Mouse (Mus musculus): Measurements from ENCODE around the gene Gpr35. TPM values are rescaled to one million over a fixed set of nuclear protein-coding genes. Genes with fewer than 3 reads are reported as not detected.

Gpr35 gene
- polyA plus RNA-seq, 1 experiment: 0.88 TPM

DNA sequence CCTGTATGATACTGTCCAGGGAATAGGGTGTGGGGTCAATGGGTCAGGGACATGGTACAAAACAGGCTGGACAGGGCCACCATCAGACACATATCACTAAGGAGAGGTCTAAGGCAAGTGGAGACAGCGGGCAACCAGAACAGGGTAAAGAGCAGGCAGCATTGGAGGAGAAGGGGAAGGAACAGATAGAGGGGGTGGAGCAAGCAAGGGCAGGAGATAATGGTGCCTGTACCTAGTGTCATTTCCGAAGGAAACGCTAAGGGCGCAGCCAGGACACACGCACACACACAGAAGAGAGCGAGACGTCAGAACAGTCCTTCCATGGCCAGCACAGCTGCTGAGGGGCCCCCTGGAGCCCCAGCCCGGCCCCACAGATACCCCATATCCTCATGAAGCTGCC, 75.9 kb downstream of the Gpr35 start:
- H3K36me3 ChIP-seq (ENCODE audit: control insufficient read depth, insufficient read depth, low read length): no peaks in the 10 kb centered on the region
- TF ChIP-seq CTCF (IDR thresholded peaks at IDR 0.05; ENCODE audit: control insufficient read depth, insufficient read depth, insufficient replicate concordance, low read depth, low read length): no peak
- no peak for TF ChIP-seq POLR2A (IDR thresholded peaks at IDR 0.05; ENCODE audit: control insufficient read depth, low read depth, low read length)
- H3K4me3 ChIP-seq (ENCODE audit: control insufficient read depth, low read depth, low read length): no peak overlapping the region
- H3K27ac ChIP-seq (ENCODE audit: control insufficient read depth, insufficient read depth, low read depth, low read length): no peak overlapping the region
- H3K4me1 ChIP-seq (ENCODE audit: control insufficient read depth, insufficient read depth, low read length): no peaks in the 10 kb centered on the region
- no peaks in the 10 kb centered on the region for H3K27me3 ChIP-seq (ENCODE audit: control insufficient read depth, insufficient read depth, low read length)

DNA sequence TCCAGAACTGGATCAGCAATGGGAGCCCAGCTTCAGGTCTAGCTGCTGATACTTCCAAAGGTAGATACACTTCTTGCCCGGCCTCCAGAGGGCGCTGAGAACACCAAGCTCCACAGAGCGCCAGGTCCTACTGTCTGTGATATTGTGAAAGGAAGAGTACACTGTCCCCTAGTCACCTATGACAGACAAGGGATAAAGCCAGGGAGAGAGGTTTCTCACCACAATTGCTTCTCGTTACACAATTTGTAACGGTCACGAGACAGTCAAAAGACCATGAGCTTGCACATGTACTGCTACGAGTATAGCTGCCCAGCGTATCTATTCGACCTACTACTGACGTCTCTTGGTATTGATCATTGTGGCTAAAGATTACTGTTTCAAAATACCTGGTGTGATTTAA, 78.7 kb downstream of the Gpr35 start:
- no peaks in the 10 kb centered on the region for H3K36me3 ChIP-seq (ENCODE audit: control insufficient read depth, insufficient read depth, low read length)
- H3K27ac ChIP-seq (ENCODE audit: control insufficient read depth, insufficient read depth, low read depth, low read length): no peak overlapping the region
- no peaks in the 10 kb centered on the region for H3K27me3 ChIP-seq (ENCODE audit: control insufficient read depth, insufficient read depth, low read length)
- H3K4me3 ChIP-seq (ENCODE audit: control insufficient read depth, low read depth, low read length): no peak overlapping the region
- TF ChIP-seq CTCF (IDR thresholded peaks at IDR 0.05; ENCODE audit: control insufficient read depth, insufficient read depth, insufficient replicate concordance, low read depth, low read length): no peak
- TF ChIP-seq POLR2A (IDR thresholded peaks at IDR 0.05; ENCODE audit: control insufficient read depth, low read depth, low read length): no peak
- H3K4me1 ChIP-seq (ENCODE audit: control insufficient read depth, insufficient read depth, low read length): no peaks in the 10 kb centered on the region

DNA sequence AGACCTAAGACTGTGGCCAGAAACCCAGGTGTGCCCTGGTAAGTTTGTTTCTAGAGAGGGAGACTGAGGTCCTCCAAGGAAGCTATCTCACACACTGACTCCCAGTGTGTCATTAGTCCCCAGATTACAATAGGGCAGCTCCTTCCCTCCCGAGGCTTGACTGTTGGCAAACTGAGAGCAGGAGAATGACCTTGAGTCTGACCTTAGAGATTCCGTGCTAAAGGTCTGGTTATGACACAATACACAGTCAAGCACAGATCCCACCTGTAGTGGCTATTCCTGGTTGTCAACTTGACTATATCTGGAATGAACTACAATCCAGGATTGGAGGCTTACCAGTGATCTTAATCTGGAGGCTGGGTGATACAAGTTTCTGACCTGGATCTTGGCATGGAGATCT, 79.4 kb downstream of the Gpr35 start:
- no peaks in the 10 kb centered on the region for H3K27me3 ChIP-seq (ENCODE audit: control insufficient read depth, insufficient read depth, low read length)
- H3K36me3 ChIP-seq (ENCODE audit: control insufficient read depth, insufficient read depth, low read length): no peaks in the 10 kb centered on the region

DNA sequence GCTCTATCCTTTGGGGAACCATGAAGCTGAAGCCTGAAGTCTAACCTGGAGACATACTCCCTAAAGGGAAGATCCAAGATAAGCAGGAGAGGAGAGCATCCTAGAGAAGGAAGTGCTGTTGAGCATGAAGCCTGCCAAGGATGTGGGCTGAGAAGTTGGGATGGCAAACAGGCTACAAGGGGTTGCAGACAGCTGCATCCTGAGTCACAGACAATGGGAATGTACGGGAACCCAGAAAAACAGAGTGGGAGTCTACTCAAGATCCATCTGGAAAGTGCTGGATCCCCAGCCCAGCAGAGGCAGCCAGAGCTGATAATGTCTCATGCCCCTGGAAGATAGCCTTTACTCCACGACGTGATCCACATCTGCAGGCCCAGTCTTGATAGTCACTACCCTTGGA, 80.5 kb downstream of the Gpr35 start:
- Histone ChIP-seq H3K4me1 (ENCODE audit: control insufficient read depth, insufficient read depth, low read length) (no peaks in the 10 kb centered on the region), H3K27me3 (ENCODE audit: control insufficient read depth, insufficient read depth, low read length) (no peaks in the 10 kb centered on the region), H3K4me3 (ENCODE audit: control insufficient read depth, low read depth, low read length) (no peak overlapping the region), H3K27ac (ENCODE audit: control insufficient read depth, insufficient read depth, low read depth, low read length) (no peak overlapping the region), H3K36me3 (ENCODE audit: control insufficient read depth, insufficient read depth, low read length) (no peaks in the 10 kb centered on the region)
- TF ChIP-seq POLR2A (IDR thresholded peaks at IDR 0.05; ENCODE audit: control insufficient read depth, low read depth, low read length): no peak
- no peak for TF ChIP-seq CTCF (IDR thresholded peaks at IDR 0.05; ENCODE audit: control insufficient read depth, insufficient read depth, insufficient replicate concordance, low read depth, low read length)

More for the DNA sequence above, 79.4 kb downstream of the Gpr35 start:
- Histone ChIP-seq H3K4me3 (ENCODE audit: control insufficient read depth, low read depth, low read length) (no peak overlapping the region), H3K27ac (ENCODE audit: control insufficient read depth, insufficient read depth, low read depth, low read length) (no peak overlapping the region), H3K4me1 (ENCODE audit: control insufficient read depth, insufficient read depth, low read length) (no peaks in the 10 kb centered on the region)
- TF ChIP-seq POLR2A (IDR thresholded peaks at IDR 0.05; ENCODE audit: control insufficient read depth, low read depth, low read length): no peak
- TF ChIP-seq CTCF (IDR thresholded peaks at IDR 0.05; ENCODE audit: control insufficient read depth, insufficient read depth, insufficient replicate concordance, low read depth, low read length): no peak

DNA sequence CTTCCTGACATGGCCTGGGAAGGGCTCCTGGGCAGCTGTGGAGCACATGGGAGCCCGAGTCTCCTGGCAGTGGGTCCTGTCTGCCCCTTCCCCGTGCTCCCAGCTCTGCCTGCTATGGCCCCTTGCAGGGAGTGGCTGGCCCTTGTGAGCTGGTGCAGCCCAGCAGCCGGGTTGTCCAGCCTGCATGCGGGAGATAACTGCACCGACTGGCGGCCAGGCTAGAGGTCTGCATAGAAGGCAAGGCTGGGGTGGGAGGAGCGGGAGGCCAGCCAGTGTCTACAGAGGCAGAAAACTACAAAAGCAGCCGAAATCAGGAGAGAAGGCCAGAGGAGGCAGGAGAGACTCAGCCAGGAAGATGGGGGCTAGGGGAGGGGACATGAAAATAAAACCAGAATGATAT, 83.3 kb downstream of the Gpr35 start:
- no peaks in the 10 kb centered on the region for H3K4me1 ChIP-seq (ENCODE audit: control insufficient read depth, insufficient read depth, low read length)
- H3K4me3 ChIP-seq (ENCODE audit: control insufficient read depth, low read depth, low read length): no peak overlapping the region
- H3K36me3 ChIP-seq (ENCODE audit: control insufficient read depth, insufficient read depth, low read length): no peaks in the 10 kb centered on the region
- H3K27ac ChIP-seq (ENCODE audit: control insufficient read depth, insufficient read depth, low read depth, low read length): no peak overlapping the region
- no peaks in the 10 kb centered on the region for H3K27me3 ChIP-seq (ENCODE audit: control insufficient read depth, insufficient read depth, low read length)
- TF ChIP-seq POLR2A (IDR thresholded peaks at IDR 0.05; ENCODE audit: control insufficient read depth, low read depth, low read length) (no peak), CTCF (IDR thresholded peaks at IDR 0.05; ENCODE audit: control insufficient read depth, insufficient read depth, insufficient replicate concordance, low read depth, low read length) (peak; percentile 6; the same call in 1 of the 2 replicates)

DNA sequence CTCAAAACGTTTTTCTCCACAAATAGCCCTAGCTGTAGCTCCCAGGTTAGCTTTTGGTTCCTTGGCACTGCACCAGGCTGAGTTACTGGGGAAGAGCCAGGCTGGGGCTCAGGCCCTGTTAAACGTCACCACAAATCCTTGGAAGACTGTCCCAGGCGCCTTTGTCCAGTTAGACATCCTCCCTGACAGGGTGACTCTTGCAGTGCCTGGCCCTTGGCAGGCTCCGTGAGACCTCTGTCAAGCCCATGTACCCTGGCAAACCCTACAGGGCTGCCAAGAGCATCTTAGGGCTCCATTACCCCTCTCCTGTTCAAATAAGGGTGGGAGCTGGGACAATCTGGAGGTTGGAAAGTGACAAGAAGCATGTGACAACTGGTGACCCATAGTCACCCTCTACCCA, 85.3 kb downstream of the Gpr35 start:
- no peaks in the 10 kb centered on the region for H3K27me3 ChIP-seq (ENCODE audit: control insufficient read depth, insufficient read depth, low read length)
- H3K36me3 ChIP-seq (ENCODE audit: control insufficient read depth, insufficient read depth, low read length): no peaks in the 10 kb centered on the region
- no peak overlapping the region for H3K4me3 ChIP-seq (ENCODE audit: control insufficient read depth, low read depth, low read length)
- no peaks in the 10 kb centered on the region for H3K4me1 ChIP-seq (ENCODE audit: control insufficient read depth, insufficient read depth, low read length)
- TF ChIP-seq CTCF (IDR thresholded peaks at IDR 0.05; ENCODE audit: control insufficient read depth, insufficient read depth, insufficient replicate concordance, low read depth, low read length): no peak
- TF ChIP-seq POLR2A (IDR thresholded peaks at IDR 0.05; ENCODE audit: control insufficient read depth, low read depth, low read length): no peak
- no peak overlapping the region for H3K27ac ChIP-seq (ENCODE audit: control insufficient read depth, insufficient read depth, low read depth, low read length)

Other genes starting within 250 kb of the Gpr35 start
- 1.9 and 2.8 TPM in 2 replicates for gene Gpc1, start 119.2 kb upstream of the Gpr35 start, polyA plus RNA-seq (2012; rRNA removed)
- gene Ankmy1, start 48.0 kb upstream of the Gpr35 start, polyA plus RNA-seq (2012; rRNA removed): 50.5 and 53.4 TPM in 2 replicates
- 5.7 TPM in 2 replicates for gene Dusp28, start 43.9 kb upstream of the Gpr35 start, polyA plus RNA-seq (2012; rRNA removed)
- gene Rnpepl1, start 40.1 kb upstream of the Gpr35 start, polyA plus RNA-seq (2012; rRNA removed): 88.8 and 99.3 TPM in 2 replicates
- 31.9 and 32.5 TPM in 2 replicates for gene Capn10, start 16.5 kb upstream of the Gpr35 start, polyA plus RNA-seq (2012; rRNA removed)
- 0.37 and 0.59 TPM in 2 replicates for gene Aqp12, start 55.5 kb downstream of the Gpr35 start, polyA plus RNA-seq (2012; rRNA removed)
- gene Kif1a, start 151.1 kb downstream of the Gpr35 start, polyA plus RNA-seq (2012; rRNA removed): 11.4 and 12.4 TPM in 2 replicates
- not detected in 2 replicates for gene Agxt, start 184.4 kb downstream of the Gpr35 start, polyA plus RNA-seq (2012; rRNA removed)
- 0.11 TPM in 1 of 2 replicates, not detected in the other for gene 2310007B03Rik, start 210.1 kb downstream of the Gpr35 start, polyA plus RNA-seq (2012; rRNA removed)
- gene Crocc2, start 217.9 kb downstream of the Gpr35 start, polyA plus RNA-seq (2012; rRNA removed): 0.06 and 0.08 TPM in 2 replicates

All from testis, adult 2 months (tissue).